Mouse (Mus musculus) lung, postnatal 0 days (tissue): ENCODE measurements at regions not wholly inside any gene's neighbourhood (a gene's known extent, or its start where the extent isn't known, plus 50 kb on each side); places are given as distances from the start of the nearest gene placed in this dataset.

Experiments used
- CTCF ChIP-seq: IDR thresholded peaks from 2 replicates; pipeline ENCODE4 v1.5.1; 2016; ENCODE audit warnings: antibody characterized with exemption, mild to moderate bottlenecking
- EP300 ChIP-seq: IDR thresholded peaks from 2 replicates; pipeline ENCODE4 v1.6.1; 2016; ENCODE audit warnings: antibody characterized with exemption, mild to moderate bottlenecking, control low read depth

DNA sequence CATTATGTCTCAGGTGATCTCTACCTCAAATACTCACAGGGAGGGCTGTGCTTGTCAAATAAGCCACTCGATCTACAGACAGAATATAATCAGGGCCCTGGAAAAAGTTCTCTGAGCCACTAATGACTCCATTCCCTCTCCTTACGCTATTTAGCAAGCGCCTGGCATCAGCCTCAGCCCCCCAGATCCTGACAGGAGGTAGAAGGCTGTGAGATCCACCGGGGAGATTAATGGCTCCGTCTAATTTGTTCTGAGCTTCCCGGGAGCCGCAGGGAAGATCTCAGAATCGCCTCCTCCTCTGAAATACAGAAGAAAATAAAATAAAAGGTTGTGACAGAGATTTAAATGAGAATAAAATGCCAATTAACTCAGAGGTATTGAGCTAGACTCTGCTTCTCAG is 189.4 kb downstream of the Tle3 start:
- TF ChIP-seq CTCF (no peak), EP300 (no peak)
